Mouse (Mus musculus) gastrocnemius, adult 2 months (tissue): ENCODE measurements around the gene Gm7929. TPM values are rescaled to one million over a fixed set of nuclear protein-coding genes. Genes with fewer than 3 reads are reported as not detected.
"Not testable (repeated sequence)": the region's sequence is repeated elsewhere in the genome, so short reads cannot be mapped to it uniquely, and the experiment has no call there.

Source experiments
- DNase-seq: peaks from one replicate; pipeline ENCODE4 v3.0.0; 2022
- H3K27ac ChIP-seq: fragments of 200-600 bp; 2 replicates; pipeline ENCODE4 v1.8.1; 2022; ENCODE audit warnings: mild to moderate bottlenecking
- H3K4me3 ChIP-seq: fragments of 200-600 bp; 2 replicates; pipeline ENCODE4 v1.8.1; 2022; ENCODE audit warnings: mild to moderate bottlenecking, moderate library complexity
- intact Hi-C: fragments of 180-260 bp; cut with DNase I; formaldehyde crosslinking; loops from one replicate; pipeline ENCODE4 v1.15.1; 2025
- long read RNA-seq, 2 experiments: library from polyadenylated mRNA; stranded (forward); transcript quantifications; one replicate each; pipeline ENCODE4 v2.0.0; 2021
- total RNA-seq, 2 experiments: library from RNA; stranded (reverse); gene quantifications; 2 replicates each; pipeline ENCODE4 v1.2.3; 2021

The Gm7929 gene
- not detected for total RNA-seq
- long read RNA-seq, experiment 1 = 0 reads
- long read RNA-seq, experiment 2 = 0 reads

DNA sequence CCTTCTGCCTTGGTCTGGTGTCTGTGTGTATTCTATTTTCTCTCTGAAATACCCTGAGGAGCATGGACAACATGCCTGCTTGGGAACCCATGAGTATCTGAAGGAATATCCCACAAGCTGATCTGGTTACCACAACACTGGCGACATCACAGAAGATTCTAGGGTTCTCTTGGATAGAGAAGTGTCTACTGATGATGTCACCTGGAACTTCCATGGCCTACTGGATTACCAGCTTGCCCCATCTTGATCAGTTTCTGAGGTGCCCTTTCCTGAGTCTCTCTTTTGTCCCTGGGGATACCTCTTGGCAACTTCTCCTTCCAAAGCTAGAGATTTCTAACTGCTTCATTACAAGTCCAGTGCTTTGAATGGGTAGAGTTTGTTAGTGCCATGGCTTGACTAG, at the start of gene Gm7929:
Gene Gm7929, minus strand, starts transcription at position 101 of the 400 bp plus-strand sequence.
- intact Hi-C loops, DNase-seq, H3K4me3 ChIP-seq: not testable (repeated sequence)

DNA sequence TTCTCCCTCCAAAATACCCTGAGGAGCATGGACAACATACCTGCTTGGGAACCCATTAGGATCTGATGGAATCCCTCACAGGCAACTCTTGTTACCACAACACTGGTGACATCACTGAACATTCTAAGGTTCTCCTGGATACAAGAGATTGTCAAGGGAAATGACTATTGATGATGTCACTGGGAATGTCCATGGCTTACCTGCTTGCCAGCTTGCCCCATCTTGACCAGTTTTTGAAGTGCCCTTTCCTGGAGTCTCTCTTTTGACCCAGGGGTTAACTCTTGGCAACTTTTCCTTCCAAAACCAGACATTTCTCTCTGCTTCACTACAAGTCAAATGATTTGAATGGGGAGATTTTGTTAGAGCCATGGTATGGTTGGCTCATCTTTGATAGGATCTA, 21.9 kb upstream of the Gm7929 start, which contains the start of gene Gm47189:
Gene Gm47189, minus strand, starts transcription at position 101 of the 400 bp plus-strand sequence.
- H3K4me3 ChIP-seq, intact Hi-C loops, DNase-seq, H3K27ac ChIP-seq: not testable (repeated sequence)

More for the DNA sequence above, at the start of gene Gm7929:
- H3K27ac ChIP-seq = not testable (repeated sequence)

DNA sequence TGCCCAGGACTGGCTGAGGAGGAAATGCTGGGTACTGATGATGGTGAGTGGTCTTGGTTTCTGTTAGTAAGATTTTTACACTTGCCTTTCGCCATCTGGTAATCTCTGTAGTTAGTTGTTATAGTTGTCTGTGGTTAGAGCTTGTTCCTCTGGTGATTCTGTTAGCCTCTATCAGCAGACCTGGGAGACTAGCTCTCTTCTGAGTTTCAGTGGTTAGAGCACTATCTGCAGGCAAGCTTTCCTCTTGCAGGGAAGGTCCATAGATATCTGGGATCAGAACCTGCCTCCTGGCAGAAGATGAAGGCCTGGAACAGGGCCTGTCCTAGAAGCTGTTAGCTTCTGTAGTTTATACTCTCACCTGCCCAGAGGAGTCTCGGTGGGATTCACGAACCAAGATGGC, 5.5 kb upstream of the Gm7929 start:
- H3K27ac ChIP-seq, H3K4me3 ChIP-seq, intact Hi-C loops: not testable (repeated sequence)
- peak; percentile 7 for DNase-seq

DNA sequence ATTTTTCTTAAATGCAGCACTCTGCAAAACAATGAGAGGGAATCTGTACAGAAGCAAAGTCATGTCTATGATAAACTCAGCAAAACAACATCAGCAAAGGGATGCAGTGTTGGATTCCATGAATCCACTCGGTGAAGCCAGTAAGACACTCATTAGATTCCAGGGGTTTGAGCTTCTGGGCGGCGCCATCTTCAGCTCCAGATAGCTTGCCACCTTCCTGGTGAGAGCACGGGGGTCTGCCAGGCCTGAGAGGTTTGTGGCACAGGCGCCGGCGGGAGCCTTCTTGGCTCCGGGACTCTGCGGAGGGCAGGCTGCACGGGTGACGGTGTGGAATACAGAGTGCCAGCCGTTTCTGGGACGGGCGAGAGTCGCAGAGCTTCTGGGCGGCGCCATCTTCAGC, 27.0 kb downstream of the Gm7929 start:
- H3K4me3 ChIP-seq, intact Hi-C loops, DNase-seq, H3K27ac ChIP-seq: not testable (repeated sequence)

DNA sequence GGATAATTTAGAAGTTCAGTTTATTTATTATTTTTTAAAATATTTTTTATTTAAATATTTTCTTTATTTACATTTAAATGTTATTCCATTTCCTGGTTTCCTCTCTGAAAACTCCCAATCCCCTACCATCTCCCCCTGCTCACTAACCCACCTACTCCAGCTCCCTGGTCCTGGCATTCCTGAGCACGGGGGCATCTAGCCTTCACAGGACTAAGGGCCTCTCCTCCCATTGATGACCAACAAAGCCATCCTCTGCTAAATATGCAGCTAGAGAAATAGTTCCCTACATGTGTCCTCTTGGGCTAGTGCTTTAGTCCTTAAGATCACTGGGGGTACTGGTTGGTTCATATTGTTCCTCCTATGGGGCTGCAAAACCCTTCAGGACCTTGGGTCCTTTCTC, 33.2 kb downstream of the Gm7929 start:
- H3K27ac ChIP-seq, intact Hi-C loops, DNase-seq, H3K4me3 ChIP-seq: not testable (repeated sequence)

DNA sequence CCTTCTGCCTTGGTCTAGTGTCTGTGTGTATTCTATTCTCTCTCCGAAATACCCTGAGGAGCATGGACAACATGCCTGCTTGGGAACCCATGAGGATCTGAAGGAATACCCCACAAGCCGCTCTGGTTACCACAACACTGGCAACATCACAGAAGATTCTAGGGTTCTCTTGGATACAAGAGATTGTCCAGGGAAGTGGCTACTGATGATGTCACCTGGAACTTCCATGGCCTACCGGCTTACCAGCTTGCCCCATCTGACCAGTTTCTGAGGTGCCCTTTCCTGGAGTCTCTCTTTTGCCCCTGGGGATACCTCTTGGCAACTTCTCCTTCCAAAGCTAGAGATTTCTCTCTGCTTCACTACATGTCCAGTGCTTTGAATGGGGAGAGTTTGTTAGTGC, 48.6 kb downstream of the Gm7929 start, which contains the start of gene Gm8068:
Gene Gm8068, minus strand, starts transcription at position 101 of the 400 bp plus-strand sequence.
- intact Hi-C loops = not testable (repeated sequence)

More for the DNA sequence above, 48.6 kb downstream of the Gm7929 start, which contains the start of gene Gm8068:
- H3K27ac ChIP-seq, DNase-seq, H3K4me3 ChIP-seq: not testable (repeated sequence)

Other genes starting within 250 kb of the Gm7929 start
- not detected for gene Gm7970, start 195.0 kb downstream of the Gm7929 start, total RNA-seq
- not detected for gene 1700049E17Rik2, start 177.4 kb downstream of the Gm7929 start, total RNA-seq
- not detected for gene Gm3072, start 126.0 kb downstream of the Gm7929 start, total RNA-seq
- not detected for gene Gm3676, start 104.1 kb downstream of the Gm7929 start, total RNA-seq
- gene Gm8068, start 48.7 kb downstream of the Gm7929 start, total RNA-seq = not detected
- not detected for gene Gm47189, start 21.8 kb upstream of the Gm7929 start, total RNA-seq
- gene Gm7980, start 156.7 kb upstream of the Gm7929 start, total RNA-seq = not detected
- gene 1700049E17Rik1, start 174.3 kb upstream of the Gm7929 start, total RNA-seq = not detected
- gene 1700024B05Rik, start 193.4 kb upstream of the Gm7929 start, total RNA-seq = not detected
- not detected for gene Gm6401, start 217.3 kb upstream of the Gm7929 start, total RNA-seq
- not detected for gene Gm3543, start 232.7 kb upstream of the Gm7929 start, total RNA-seq